Mouse (Mus musculus) common myeloid progenitor, adult 5-6 weeks (primary cell): ENCODE data around the gene Cbwd1. TPM values are rescaled to one million over a fixed set of nuclear protein-coding genes. Genes with fewer than 3 reads are reported as not detected.

Source experiments
- ATAC-seq: replicated peaks from 2 replicates; pipeline ENCODE4 v1.8.0; 2016; ENCODE audit warnings: low read depth, mild to moderate bottlenecking, moderate TSS enrichment, inconsistent platforms; ENCODE audit not compliant: poor library complexity, severe bottlenecking
- total RNA-seq: library from RNA; stranded (forward); fragments of 200-1000, 187-1606 nt; gene quantifications from 2 replicates; pipeline ENCODE4 v1.2.3, GENCODE M21; 2017

Gene Cbwd1
- 28.7 and 37.4 TPM in 2 replicates for total RNA-seq

DNA sequence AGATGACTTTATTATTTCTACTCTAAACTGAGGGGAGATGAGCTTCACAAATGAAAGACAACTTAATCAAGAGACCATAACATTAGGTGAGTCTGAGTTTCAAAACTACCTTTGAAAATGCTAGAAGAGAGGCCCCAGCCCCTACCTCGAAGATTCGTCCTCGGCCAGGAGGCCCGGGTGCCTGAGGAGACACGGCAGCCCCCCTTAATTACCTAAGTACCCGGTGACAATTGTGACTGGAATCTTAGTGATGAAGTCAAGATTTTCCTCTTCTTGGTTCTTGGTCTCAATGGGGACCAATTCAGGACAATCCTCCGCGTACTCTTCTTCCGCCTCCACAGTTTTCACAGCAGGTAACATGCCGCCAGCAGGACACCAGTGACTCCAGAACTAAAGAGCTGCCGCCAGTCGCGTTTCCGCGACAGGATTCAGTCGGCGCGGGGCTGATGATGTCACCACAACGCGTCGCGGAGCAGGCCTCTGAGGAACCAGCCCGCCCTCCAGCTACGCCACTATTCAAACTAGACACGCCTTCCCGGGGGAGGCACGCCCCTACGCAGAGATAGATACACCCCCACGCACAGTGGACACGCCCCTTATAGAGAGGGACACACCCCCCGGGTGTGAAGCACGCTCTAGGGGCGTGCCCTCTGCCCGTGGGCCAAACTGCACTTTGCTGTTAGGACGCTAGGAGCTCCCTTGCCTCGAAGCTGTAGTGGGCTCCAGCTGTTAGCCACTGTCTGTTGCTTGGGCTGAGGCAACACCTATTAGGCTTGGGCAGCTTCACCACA is at the start of gene Cbwd1:
Gene Cbwd1, minus strand, starts transcription at position 439 of the 791 bp plus-strand sequence.
- peak; percentile 99 for ATAC-seq

DNA sequence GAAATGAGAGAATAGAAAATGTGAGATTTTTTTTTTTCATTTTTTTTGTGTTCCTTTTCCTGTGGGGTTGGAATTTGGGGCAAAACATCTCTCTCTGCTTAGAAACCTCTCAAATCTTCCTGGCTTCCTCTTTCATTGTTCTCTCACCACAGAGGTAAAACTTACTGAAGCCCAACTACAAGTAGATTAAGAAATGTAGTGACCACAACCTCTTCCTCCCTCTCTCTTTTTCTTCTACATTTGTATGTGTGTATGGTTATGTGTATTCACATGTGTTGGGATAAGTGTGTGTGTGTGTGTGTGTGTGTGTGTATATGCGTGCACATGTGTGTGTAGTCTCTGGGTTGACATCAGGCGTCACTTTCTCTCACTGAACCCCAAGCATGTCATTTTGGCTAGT is 47.1 kb upstream of the Cbwd1 start:
- ATAC-seq, result peak; percentile 81

DNA sequence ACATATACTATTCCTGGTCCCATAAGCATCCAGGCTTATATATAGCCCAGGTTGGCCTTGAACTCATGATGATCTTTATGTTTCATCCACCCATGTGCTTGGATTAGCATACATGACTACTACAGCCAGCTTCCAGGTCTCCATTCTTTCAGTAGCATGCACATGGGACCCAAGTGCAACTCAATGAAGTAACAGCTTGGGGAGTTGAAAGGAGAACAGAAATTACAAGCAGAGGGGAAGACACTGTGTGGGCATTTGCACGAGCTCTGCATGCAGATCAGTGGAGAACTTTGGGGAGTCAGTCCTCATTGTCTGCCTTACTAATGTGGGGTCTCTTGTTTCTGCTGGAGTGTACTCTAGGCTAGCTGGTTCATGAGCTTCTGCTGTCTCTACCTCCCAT is 45.3 kb upstream of the Cbwd1 start:
- no peak for ATAC-seq

GRCm38 (mm10) chr19:25003810-25004209 is 42.4 kb upstream of the Cbwd1 start:
- ATAC-seq, result no peak

GRCm38 (mm10) chr19:25002828-25003227 is 41.4 kb upstream of the Cbwd1 start:
- 0 out of 2 replicates have a peak, but pooled peaks have one; percentile 4 for ATAC-seq

- ATAC-seq, result 0 out of 2 replicates have a peak, but pooled peaks have one; percentile 10
These were observed 40.6 kb upstream of the Cbwd1 start for GRCm38 (mm10) chr19:25002032-25002431.

DNA sequence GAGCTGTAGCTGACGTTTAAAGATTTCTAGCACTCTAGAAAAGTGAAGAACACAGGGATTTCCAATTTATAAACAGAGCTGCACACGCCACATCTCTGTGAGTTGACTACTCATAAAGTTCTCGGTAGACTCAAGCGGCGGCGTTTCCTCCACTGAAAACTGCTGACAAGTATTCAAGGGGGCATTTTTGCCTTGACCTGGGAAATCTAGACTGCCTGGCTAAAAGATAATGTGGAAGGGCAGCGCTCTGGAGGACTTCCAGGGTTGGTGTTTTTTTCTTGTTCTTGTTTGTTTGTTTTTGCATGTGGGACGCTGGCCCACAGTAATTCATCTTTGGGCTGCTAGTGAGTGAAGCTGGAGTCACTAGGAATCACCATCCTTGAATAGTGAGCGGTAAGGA is 38.7 kb upstream of the Cbwd1 start:
- no peak for ATAC-seq

DNA sequence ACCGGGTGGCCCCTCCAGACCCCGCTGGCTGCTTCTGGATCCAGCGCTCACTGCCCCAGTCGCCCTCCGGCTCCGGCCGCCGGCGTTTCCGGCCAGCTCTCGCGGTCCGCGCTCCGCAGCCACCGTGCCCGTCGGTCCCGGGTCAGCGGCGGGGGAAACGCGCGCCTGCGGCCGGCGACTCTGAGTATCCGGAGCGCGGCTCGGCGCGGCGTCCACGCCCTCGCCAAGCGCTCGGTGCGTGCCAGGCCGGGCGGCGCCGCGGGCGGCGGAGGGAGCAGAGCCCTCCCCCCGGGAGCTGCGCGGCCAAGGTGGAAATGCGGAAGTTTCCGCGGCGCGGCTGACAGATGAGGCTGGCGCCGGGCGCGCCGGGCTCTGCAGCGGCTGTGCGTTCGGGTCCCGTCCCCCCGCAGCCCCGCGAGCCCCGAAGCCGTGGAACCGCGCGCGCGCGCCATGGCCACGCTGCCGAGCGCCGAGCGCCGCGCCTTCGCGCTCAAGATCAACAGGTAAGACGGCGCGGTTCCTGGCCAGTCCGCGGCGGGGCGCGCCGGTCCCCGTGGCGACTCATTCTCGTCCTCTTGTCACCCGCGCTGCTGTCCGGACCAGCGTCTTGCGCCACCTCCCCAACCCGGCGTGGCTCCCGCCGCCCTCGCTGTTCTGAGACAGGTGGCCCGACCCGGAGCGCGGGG is 37.9 kb upstream of the Cbwd1 start, which contains the start of gene Dock8:
Gene Dock8, plus strand, starts transcription at position 334 of the 686 bp plus-strand sequence.
- peak; percentile 31; the same call in 1 of the 2 replicates for ATAC-seq

DNA sequence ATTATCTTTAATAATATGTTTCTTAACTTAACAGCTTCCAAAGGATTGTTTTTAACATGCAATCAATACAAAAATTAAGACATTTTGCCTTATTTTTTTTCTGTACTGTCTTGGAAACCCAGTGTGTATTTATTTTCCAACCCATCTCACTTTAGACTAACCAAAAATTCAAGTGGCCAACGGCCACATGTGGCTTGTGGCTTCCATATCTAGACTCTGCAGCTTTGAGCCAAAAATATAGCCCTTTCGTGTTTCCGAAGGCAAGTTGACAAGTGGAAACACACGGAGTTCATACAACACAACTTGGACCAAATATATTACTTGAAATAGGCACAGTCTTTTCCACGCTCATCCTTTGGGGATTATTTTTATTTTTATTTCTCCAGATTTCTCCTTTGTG is 37.2 kb upstream of the Cbwd1 start:
- ATAC-seq, result peak; percentile 48

DNA sequence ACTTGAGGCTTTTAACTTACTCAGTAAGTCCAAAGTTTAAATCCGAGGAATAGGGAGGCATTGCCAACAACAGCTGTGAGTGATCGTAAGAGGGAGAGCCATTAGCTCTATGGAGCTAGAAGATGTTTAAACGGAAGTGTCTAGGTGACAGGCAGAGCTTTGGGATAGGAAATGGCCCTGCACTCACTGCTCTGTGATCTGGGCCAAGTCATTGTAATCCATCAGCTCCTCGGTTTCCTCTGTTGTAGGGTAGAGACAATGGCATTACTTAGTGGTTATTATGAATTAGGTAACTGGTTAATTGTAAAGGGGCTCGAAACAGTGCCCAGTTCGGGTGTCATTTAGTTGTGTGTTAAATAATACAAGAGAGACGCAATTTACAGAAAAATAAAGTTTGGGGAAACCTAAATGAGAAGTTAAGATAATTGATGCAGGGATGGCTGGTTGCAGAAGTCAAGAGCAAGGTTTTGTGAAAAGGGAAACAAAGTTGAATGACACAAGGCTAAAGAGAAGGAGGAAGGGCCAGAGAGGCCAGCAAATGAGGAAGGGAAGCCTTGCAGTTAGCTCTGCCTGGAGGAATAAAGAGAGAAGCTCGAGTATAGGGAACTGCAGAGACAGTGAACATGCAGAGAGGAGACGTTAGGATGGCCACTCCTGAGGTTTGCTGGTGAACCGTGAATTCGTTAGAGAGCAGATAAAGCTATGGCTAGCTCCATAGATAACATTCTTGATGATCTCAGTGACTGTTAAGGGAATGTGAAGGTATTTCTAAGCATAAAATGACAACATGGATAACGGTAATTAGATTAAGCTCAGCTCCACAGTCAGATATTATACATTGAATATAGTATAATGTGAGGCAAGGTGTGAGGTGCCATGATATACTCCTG is 35.6 kb upstream of the Cbwd1 start:
- ATAC-seq, result peak; percentile 22; the same call in 1 of the 2 replicates

DNA sequence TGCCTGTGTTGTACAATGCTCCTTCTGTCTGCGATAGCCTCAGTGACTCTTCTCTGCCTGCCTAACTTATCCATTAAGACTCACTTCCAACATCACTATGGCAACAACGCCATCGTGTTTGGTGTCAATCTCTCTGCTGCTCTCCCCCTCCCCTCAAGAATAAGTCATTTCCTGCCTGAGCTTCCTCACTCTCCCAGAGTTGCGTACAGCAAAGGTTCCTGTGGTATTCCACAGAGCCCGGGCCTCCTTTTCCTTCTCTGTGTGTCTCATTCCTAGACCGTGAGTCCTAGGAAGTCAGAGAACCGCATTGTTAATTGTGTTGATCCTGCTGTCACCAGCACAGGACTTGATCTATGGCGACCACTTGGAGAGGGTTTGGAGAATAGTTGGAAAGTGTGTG is 33.5 kb upstream of the Cbwd1 start:
- ATAC-seq, result peak; percentile 31

DNA sequence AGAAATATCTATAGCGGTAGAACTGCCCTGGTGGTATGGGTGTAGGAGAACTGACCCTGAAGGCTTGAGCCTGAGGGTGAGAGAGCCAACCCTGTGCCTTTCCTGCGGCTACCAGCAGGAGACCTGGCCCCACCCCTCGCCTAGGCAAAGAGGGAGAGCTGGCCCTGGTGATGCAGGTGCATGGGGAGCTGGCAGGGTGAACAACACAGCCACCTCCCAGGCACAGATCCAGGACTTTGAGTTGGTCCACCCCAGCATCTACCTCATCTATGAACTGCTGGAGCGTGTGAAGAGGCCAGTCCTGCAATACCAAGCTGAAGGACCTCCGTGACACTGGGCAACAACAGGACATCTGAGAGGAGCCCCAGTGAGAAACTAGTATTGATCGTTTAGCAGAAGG is 32.1 kb upstream of the Cbwd1 start:
- no peak for ATAC-seq

- peak; percentile 72 for ATAC-seq
These were observed 28.9 kb upstream of the Cbwd1 start for GRCm38 (mm10) chr19:24990138-24990822.

GRCm38 (mm10) chr19:24988831-24989230 is 27.4 kb upstream of the Cbwd1 start:
- 0 out of 2 replicates have a peak, but pooled peaks have one; percentile 15 for ATAC-seq

GRCm38 (mm10) chr19:24987355-24987754 is 25.9 kb upstream of the Cbwd1 start:
- ATAC-seq, result 0 out of 2 replicates have a peak, but pooled peaks have one; percentile 13

DNA sequence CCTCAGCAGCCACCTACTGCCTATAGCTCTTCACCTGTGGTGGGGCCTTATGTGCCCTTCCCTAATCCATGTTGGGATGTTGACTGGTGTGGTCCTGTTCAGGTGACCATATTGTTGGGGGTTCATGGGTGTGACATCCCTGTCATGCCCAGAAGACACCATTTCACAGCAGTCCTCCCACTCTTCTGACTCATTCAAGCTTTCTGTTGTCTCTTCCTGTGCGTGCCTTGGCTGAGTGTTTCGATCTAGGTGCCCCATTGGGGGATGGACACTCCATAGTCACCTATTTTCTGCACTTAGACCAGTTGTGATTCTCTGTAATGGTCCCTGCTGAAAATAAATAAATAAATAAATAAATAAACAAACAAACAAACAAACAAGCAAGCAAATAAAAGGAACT is 23.6 kb upstream of the Cbwd1 start:
- no peak for ATAC-seq

DNA sequence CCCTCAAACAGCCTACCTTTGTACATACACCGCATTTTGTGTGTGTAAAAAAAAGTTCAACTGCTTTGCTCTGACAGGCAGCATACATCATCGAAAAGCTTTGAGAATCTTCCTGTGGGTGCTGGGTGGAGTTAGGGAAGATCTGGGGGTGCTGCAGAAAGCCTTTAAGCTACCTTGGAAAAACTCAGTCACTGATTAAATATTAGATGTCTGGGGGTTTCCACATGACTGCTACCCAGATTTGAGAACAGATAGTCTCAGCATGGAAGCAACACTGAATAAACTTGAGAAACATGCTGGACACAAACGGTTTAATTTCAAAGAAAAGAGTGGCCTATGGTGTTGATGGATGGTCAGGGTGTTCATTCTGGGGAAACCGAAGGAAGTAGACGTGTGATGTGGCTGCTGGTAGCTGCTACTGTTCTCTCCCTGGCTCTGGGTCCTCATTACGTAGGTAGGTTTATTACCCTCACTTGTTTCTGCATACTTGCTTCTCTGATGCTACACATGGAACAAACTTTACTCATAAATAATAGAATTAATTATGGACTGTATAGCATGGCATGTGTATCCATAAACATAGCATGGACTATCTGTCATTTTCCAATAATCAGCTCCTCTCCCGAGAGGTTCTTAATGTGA is 22.6 kb upstream of the Cbwd1 start:
- no peak for ATAC-seq

- no peak for ATAC-seq
These were observed 21.6 kb upstream of the Cbwd1 start for GRCm38 (mm10) chr19:24983050-24983449.

- peak; percentile 73; the same call in 1 of the 2 replicates for ATAC-seq
These were observed 19.9 kb upstream of the Cbwd1 start for GRCm38 (mm10) chr19:24981294-24981693.
